Mouse (Mus musculus) right cerebral cortex, postnatal 14 days (tissue): ENCODE measurements around the gene Ssty2.
"Not testable (repeated sequence)": the region's sequence is repeated elsewhere in the genome, so short reads cannot be mapped to it uniquely, and the experiment has no call there.

Experiments
- DNase-seq: peaks from one replicate; pipeline ENCODE4 v3.0.0; 2022

Gene Ssty2

GRCm38 (mm10) chrY:67047972-67048371, at the start of gene Ssty2:
Gene Ssty2, minus strand, starts transcription at chrY:67048072.
- DNase-seq: not testable (repeated sequence)
